Mouse (Mus musculus): ENCODE data around the gene C2cd2.

DNA sequence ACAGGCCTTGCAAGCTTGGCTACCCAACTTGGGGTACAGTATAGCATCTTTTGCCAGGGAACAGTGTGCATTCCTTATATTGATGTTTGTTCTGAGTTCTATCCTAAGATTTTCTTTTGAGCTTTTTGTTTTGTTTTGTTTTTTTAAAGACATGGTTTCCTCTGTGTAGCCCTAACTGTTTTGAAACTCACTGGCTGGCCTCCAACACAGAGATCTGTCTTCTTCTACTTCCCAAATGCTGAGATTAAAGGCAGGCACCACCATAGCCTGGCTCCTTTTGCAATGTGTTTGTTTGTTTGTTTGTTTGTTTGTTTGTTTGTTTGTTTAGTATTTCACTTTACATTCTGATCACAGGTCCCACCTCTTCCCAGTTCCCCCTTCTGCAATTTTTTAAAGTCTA lies 32.2 kb downstream of the C2cd2 start:
- TF ChIP-seq POLR2A (IDR thresholded peaks at IDR 0.05; ENCODE audit: insufficient read depth, low read depth, low read length) = no peak
- TF ChIP-seq CTCF (IDR thresholded peaks at IDR 0.05; ENCODE audit: insufficient read depth, low read depth, low read length) = no peak

Data from olfactory bulb, adult 2 months (tissue).